Mouse (Mus musculus): ENCODE measurements at regions not wholly inside any gene's neighbourhood (a gene's known extent, or its start where the extent isn't known, plus 50 kb on each side); places are given as distances from the start of the nearest gene placed in this dataset.

GRCm38 (mm10) chr9:30563399-30563798 lies 136.5 kb downstream of the Snx19 start:
- ATAC-seq (ENCODE audit: insufficient read depth, low read depth) = no peak
- TF ChIP-seq CTCF (IDR thresholded peaks at IDR 0.05; ENCODE audit: low read depth) (peak; percentile 28), EP300 (IDR thresholded peaks at IDR 0.05; ENCODE audit: low read depth) (no peak)
- H3K4me2 ChIP-seq (ENCODE audit: low read depth, low read length) = no peak overlapping the region
- H3K9ac ChIP-seq (replicated peaks; ENCODE audit: low read depth, low read length) = no peak overlapping the region
- no peak overlapping the region for H3K27ac ChIP-seq (ENCODE audit: low read depth)
- H3K4me3 ChIP-seq (ENCODE audit: low read depth, low read length) = no peak overlapping the region
- no peaks in the 10 kb centered on the region for H3K36me3 ChIP-seq (replicated peaks; ENCODE audit: control insufficient read depth, insufficient read depth, low read length)
- H3K27me3 ChIP-seq (ENCODE audit: control insufficient read depth, insufficient read depth, low read length) = no peaks in the 10 kb centered on the region
- no peaks in the 10 kb centered on the region for H3K9me3 ChIP-seq (replicated peaks; ENCODE audit: control insufficient read depth, low read length)
- no peaks in the 10 kb centered on the region for H3K4me1 ChIP-seq (ENCODE audit: control insufficient read depth, insufficient read depth)
- 51% methylated on average over 5 of the region's 5 CpGs for WGBS
- DNase-seq (ENCODE audit: low spot score) = no peak

- DNase-seq (ENCODE audit: low spot score) = no peak
- 73% methylated on average over 2 of the region's 2 CpGs for WGBS
- no peaks in the 10 kb centered on the region for H3K27me3 ChIP-seq (ENCODE audit: control insufficient read depth, insufficient read depth, low read length)
- H3K27ac ChIP-seq (ENCODE audit: low read depth) = no peak overlapping the region
- H3K4me1 ChIP-seq (ENCODE audit: control insufficient read depth, insufficient read depth) = no peaks in the 10 kb centered on the region
- H3K9ac ChIP-seq (replicated peaks; ENCODE audit: low read depth, low read length) = no peak overlapping the region
- no peaks in the 10 kb centered on the region for H3K9me3 ChIP-seq (replicated peaks; ENCODE audit: control insufficient read depth, low read length)
- TF ChIP-seq CTCF (IDR thresholded peaks at IDR 0.05; ENCODE audit: low read depth) (peak; percentile 18; the same call in 1 of the 2 replicates), EP300 (IDR thresholded peaks at IDR 0.05; ENCODE audit: low read depth) (no peak)
- H3K4me3 ChIP-seq (ENCODE audit: low read depth, low read length) = no peak overlapping the region
- H3K36me3 ChIP-seq (replicated peaks; ENCODE audit: control insufficient read depth, insufficient read depth, low read length) = no peaks in the 10 kb centered on the region
- ATAC-seq (ENCODE audit: insufficient read depth, low read depth) = no peak
- H3K4me2 ChIP-seq (ENCODE audit: low read depth, low read length) = no peak overlapping the region
Observed at GRCm38 (mm10) chr9:30554908-30555307, 128.0 kb downstream of the Snx19 start.

GRCm38 (mm10) chr9:30552721-30553120 lies 125.8 kb downstream of the Snx19 start:
- H3K4me2 ChIP-seq (ENCODE audit: low read depth, low read length) = no peak overlapping the region
- H3K36me3 ChIP-seq (replicated peaks; ENCODE audit: control insufficient read depth, insufficient read depth, low read length) = no peaks in the 10 kb centered on the region
- H3K4me3 ChIP-seq (ENCODE audit: low read depth, low read length) = no peak overlapping the region
- H3K9me3 ChIP-seq (replicated peaks; ENCODE audit: control insufficient read depth, low read length) = no peaks in the 10 kb centered on the region
- DNase-seq (ENCODE audit: low spot score) (no peak), ATAC-seq (ENCODE audit: insufficient read depth, low read depth) (no peak)
- H3K27me3 ChIP-seq (ENCODE audit: control insufficient read depth, insufficient read depth, low read length) = no peaks in the 10 kb centered on the region
- TF ChIP-seq CTCF (IDR thresholded peaks at IDR 0.05; ENCODE audit: low read depth) = no peak
- TF ChIP-seq EP300 (IDR thresholded peaks at IDR 0.05; ENCODE audit: low read depth) = no peak
- no peak overlapping the region for H3K27ac ChIP-seq (ENCODE audit: low read depth)
- H3K4me1 ChIP-seq (ENCODE audit: control insufficient read depth, insufficient read depth) = no peaks in the 10 kb centered on the region
- no peak overlapping the region for H3K9ac ChIP-seq (replicated peaks; ENCODE audit: low read depth, low read length)
- WGBS = 79% methylated on average over 8 of the region's 8 CpGs

GRCm38 (mm10) chr9:30549892-30550515 lies 123.1 kb downstream of the Snx19 start:
- TF ChIP-seq CTCF (IDR thresholded peaks at IDR 0.05; ENCODE audit: low read depth) (no peak), EP300 (IDR thresholded peaks at IDR 0.05; ENCODE audit: low read depth) (no peak)
- ATAC-seq (ENCODE audit: insufficient read depth, low read depth) = no peak
- 71% methylated on average over 5 of the region's 5 CpGs for WGBS

GRCm38 (mm10) chr9:30539858-30540257 lies 113.0 kb downstream of the Snx19 start:
- DNase-seq (ENCODE audit: low spot score) (no peak), ATAC-seq (ENCODE audit: insufficient read depth, low read depth) (no peak)
- H3K9me3 ChIP-seq (replicated peaks; ENCODE audit: control insufficient read depth, low read length) = no peaks in the 10 kb centered on the region
- no peak overlapping the region for H3K4me2 ChIP-seq (ENCODE audit: low read depth, low read length)
- H3K27me3 ChIP-seq (ENCODE audit: control insufficient read depth, insufficient read depth, low read length) = no peaks in the 10 kb centered on the region
- H3K36me3 ChIP-seq (replicated peaks; ENCODE audit: control insufficient read depth, insufficient read depth, low read length) = no peaks in the 10 kb centered on the region
- no peak overlapping the region for H3K27ac ChIP-seq (ENCODE audit: low read depth)
- WGBS = 79% methylated on average over 6 of the region's 6 CpGs
- H3K9ac ChIP-seq (replicated peaks; ENCODE audit: low read depth, low read length) = no peak overlapping the region
- no peaks in the 10 kb centered on the region; the same call in 1 of the 2 replicates for H3K4me1 ChIP-seq (ENCODE audit: control insufficient read depth, insufficient read depth)
- TF ChIP-seq EP300 (IDR thresholded peaks at IDR 0.05; ENCODE audit: low read depth) (no peak), CTCF (IDR thresholded peaks at IDR 0.05; ENCODE audit: low read depth) (no peak)
- H3K4me3 ChIP-seq (ENCODE audit: low read depth, low read length) = no peak overlapping the region

More at GRCm38 (mm10) chr9:30549892-30550515, 123.1 kb downstream of the Snx19 start:
- H3K9me3 ChIP-seq (replicated peaks; ENCODE audit: control insufficient read depth, low read length) = no peaks in the 10 kb centered on the region
- H3K4me2 ChIP-seq (ENCODE audit: low read depth, low read length) = no peak overlapping the region
- no peak overlapping the region for H3K27ac ChIP-seq (ENCODE audit: low read depth)
- H3K4me1 ChIP-seq (ENCODE audit: control insufficient read depth, insufficient read depth) = no peaks in the 10 kb centered on the region
- no peak overlapping the region for H3K9ac ChIP-seq (replicated peaks; ENCODE audit: low read depth, low read length)
- no peaks in the 10 kb centered on the region for H3K36me3 ChIP-seq (replicated peaks; ENCODE audit: control insufficient read depth, insufficient read depth, low read length)
- no peak overlapping the region for H3K4me3 ChIP-seq (ENCODE audit: low read depth, low read length)
- no peaks in the 10 kb centered on the region for H3K27me3 ChIP-seq (ENCODE audit: control insufficient read depth, insufficient read depth, low read length)
- DNase-seq (ENCODE audit: low spot score) = no peak
